Mouse (Mus musculus): ENCODE data around the gene Vangl1.

The Vangl1 gene

DNA sequence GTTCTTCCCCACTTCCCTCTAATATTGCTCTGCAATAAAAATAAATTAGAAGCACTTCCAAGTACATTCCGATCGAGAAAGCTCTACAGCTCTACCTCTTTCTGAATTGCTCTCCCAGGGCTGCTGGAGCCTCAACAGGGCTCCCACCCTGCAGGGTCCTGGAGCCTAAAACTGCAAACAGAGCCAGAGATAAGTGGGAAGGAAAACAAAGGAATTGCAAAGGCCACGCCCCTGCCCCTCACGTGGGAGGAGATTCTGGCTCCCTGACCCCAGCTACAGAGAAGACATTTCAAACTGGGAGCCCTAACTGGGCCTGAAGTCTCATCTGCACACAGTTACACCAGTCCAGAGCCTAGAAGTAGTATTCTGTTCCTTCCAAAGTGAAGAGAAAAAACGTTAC is 6.7 kb downstream of the Vangl1 start:
- no peak for DNase-seq

- no peak for DNase-seq
Observed at GRCm38 (mm10) chr3:102197152-102197551, 7.3 kb downstream of the Vangl1 start.

GRCm38 (mm10) chr3:102196166-102196565 is 8.3 kb downstream of the Vangl1 start:
- no peak for DNase-seq

DNA sequence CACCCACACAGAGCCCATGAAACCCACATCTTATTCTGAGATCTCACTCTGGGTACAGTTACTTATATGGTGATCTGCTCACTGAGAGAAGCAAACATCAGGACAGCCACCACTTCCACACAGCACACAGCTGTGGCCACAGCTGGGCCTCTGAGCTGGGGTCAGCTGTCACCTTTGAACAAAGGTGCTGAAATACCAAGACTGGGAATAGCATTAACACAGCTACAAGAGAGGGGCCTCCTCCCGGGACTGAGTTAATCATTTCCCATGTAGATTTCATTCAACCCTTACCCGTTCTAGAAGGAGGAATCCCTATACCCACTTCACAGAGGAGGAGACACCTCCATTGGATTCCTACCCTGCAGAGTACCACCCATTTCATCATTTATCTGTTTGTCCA is 8.7 kb downstream of the Vangl1 start:
- no peak for DNase-seq

- no peak for DNase-seq
Observed at GRCm38 (mm10) chr3:102194291-102195051, 10.0 kb downstream of the Vangl1 start.

DNA sequence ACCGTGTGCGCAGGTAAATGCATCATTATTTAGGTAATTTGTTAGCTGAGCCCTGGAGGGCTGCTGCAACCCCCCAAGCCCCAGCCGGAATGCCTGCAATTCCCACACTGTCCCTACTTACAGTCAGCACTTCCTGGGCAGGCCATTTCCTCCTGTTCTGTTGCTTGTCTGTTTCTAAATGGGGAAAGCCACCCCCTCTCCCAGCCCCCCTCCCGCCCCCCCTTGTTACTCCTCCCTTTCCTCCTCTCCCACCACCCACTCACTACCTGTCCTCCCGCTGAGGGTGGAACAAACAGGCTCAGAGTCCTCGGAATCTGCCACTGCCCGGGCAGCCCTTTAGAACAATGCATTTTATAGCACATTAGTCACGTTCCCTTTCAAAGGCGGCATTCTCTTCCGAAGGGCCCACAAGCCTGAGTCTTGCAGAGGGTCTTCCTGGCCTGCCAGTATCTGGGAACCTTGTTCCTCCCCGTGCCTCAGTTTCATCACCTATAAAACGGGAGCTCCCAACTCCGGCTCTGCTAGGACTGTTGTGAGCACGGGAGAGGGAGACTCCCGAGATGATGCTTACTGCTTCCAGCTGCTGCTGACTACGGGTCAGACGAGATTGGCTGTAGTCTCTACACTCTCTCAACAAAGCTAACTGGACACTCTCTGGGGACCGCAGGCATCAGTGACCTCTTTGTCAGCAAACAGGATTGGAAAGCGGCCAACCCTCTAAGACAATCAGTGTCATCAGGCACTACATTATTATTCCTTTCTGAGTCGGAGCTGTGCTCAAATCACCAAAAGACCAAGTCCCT is 10.8 kb downstream of the Vangl1 start:
- DNase-seq: no peak

DNA sequence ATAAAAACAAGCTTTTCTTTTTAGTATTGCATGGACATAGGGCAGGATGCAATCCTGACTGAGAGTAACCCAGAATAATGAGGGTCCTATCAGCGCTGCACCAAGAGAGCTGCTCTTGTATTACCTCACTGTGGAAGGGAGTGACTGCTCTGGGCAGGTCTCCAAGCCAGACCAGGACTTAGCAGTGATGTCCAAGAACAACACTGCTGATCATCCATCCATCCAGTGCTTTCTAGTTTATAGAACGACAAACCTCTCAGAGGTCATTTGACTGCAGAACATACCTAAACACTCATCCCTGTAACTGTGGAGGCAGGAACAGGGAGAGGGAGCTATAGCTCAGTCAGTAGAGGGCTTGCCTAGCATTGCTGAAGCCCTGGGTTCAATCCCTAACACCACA is 11.9 kb downstream of the Vangl1 start:
- no peak for DNase-seq

DNA sequence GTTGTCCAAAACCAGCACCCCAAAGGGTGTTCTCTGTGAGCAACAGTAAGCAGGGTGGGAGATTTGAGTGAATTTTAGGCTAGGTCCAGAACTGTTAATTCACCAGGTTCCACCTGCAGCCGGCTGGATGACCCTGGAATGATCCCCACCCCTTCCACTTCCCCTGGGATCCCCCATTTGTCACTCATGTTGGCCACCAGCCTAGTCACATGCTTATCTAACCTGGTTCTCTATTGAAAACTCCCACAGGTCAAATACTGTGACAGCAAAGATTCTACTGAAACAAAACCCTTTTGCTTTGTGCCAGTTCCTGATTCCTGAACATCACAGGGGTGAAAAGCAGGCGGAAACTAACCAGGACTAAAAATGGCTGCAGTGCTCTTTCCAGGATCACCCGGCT is 12.9 kb downstream of the Vangl1 start:
- no peak for DNase-seq

DNA sequence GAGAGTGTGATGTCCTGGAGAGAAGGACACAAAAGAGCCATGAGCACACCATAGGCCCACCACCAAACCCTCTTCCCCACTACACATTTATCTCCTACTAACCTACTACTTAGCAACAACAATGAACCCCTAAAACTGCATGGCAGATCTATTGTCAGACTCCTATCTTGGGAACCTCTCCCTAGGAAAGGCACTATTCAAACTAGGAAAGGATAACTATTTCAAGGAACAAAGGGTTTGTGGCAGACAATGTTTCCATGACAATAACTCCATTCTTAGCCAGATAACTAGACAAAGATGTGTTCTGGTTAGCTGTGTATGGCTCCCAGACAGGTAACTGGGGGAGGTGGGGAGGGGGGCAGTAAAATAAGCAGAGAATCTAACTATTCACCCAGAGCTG is 13.9 kb downstream of the Vangl1 start:
- no peak for DNase-seq

GRCm38 (mm10) chr3:102190015-102190414 is 14.5 kb downstream of the Vangl1 start:
- no peak for DNase-seq

- DNase-seq: no peak
Observed at GRCm38 (mm10) chr3:102188972-102189371, 15.5 kb downstream of the Vangl1 start.

DNA sequence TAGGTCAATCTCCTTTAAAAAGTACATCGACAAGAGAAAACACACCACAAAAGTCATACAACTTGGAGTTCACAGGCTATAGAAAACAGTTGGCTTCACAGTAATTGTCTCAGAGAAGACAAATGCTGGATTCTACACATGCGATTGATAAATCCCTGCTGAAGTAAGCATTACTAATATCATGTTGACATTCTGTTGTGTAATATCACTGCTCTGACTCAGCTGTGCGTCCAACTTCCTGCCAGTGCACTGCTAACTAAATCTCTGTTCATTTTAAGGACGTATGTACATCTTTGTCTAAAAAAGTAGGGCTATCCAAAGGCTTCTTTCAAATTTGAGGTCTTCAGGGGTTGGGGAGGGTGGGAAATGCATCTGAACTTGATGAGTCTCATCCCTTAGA is 17.1 kb downstream of the Vangl1 start:
- no peak for DNase-seq

DNA sequence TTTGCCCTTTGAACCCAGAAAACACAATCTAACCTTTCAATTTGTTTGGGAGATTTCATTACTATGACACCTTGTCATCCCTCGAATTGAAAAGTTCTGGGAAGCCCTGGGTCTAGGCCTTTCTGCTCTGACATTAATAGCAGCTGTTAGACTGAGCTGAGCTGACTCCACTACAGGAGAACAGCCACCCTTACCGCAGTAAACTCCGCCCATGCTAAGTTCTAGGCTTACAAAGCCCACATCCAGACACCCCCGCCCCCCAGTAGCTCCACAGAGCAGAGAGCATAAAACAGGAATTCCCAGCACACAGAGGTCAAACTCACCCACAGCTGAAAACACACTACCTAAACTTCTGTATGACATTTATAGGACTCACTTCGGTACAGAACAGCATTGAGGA is 19.8 kb downstream of the Vangl1 start:
- no peak for DNase-seq

DNA sequence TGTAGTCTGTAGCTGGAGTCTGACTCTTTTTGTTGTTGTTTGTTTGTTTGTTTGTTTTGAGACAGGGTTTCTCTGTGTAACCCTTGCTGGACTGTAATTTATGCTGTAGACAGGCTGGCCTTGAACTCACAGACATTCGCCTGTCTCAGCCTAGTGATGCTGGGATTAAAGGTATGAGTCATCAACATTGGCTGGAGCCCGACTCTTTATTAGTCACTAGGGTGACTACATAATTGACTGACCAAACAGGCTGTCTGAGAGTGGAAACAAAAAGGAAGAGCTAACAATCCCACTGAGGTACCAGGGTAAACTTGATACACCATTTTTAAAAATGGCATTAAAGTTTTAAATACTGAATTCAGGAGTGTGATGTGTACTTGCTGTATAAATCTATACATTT is 21.9 kb downstream of the Vangl1 start:
- DNase-seq: no peak

DNA sequence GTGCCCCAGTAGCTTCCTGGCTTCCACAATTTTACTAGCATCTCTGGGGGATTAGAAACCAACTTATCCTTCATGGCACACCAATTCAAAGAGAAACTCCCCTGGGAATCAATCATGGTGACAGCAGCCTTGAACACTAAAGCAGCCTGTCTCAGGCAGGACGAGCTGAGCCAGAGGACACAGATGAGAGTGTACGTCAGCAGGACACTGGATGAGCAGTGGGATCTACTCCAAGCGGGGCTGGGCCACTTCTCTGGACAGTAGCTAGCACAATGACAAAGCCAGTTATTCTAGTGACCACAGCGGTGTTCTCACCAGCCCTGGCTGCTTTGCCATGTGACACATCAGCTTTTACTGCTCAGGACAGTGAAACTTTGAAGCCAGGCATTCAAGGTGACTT is 23.3 kb downstream of the Vangl1 start:
- no peak for DNase-seq

DNA sequence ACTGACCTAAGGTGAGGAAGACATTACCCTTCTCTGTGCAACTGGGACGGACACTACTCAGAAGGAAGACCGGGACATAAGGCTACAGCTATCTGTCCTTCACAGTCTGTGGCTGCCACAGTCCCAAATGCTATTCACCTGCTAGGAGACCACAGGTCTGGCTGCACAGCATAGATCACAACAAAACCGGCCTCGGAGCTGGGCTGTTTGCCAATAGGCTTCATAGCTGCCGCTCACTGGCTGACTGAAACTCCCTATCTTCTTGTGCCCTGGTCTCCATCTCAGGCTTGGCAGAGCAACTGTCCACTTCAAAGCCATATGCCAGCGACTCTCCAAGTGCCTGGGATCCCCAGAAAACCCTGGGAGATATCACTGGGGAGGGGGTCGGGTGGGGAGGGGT is 23.7 kb downstream of the Vangl1 start:
- DNase-seq: no peak

DNA sequence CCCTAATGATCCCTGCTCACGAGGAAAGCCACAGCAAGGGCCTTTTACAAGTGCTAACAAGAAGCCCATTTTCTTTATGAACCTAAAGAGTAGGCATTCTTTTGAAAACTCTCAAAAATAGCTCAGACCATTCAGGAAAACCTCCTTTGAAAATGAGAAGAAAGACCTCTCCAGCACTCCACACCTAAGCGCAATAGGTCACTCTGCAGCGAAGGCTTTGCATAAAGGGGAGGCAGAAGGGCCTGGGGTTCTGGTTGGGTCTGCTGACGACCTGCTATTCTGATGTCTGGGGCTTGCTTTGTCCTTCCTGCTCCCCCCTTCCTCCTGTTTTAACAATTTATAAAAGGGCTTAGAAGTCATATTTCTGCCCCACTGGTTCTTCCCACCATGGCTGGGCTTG is 24.6 kb downstream of the Vangl1 start:
- DNase-seq: no peak

DNA sequence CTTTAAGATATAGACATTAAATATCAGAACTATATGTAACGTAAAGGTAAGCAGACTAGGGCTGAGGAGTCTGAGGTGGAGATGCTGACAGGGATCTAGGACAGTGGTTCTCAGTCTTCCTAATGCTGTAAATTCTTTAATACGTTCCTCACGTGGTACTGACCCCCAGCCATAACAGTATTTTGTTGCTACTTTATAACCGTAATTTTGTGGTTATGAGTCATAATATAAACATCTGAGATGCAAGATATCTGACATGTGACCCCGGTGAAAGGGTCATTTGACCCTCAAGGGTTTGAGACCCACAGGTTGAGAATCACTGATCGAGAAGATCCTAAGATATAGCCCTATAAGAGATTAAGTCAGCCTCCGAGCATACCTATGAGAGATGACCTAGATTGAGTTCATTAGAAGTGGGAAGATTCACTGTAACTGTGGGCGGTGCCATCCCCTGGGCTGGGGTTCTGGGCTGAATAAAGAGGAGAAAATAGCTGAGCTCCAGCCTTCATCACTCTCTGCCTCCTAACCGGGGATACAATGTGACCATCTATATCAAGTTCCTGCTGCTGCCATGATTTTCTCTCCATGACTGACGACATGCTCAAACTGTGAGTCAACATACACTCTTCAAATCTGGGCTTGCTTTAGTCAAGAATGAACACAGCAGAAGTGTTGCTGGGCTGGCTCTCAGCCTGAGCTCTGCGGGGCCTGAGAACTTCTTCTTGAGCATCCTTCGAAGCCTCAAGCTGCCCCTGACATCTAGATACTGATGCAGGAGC is 26.5 kb downstream of the Vangl1 start:
- DNase-seq: no peak

DNA sequence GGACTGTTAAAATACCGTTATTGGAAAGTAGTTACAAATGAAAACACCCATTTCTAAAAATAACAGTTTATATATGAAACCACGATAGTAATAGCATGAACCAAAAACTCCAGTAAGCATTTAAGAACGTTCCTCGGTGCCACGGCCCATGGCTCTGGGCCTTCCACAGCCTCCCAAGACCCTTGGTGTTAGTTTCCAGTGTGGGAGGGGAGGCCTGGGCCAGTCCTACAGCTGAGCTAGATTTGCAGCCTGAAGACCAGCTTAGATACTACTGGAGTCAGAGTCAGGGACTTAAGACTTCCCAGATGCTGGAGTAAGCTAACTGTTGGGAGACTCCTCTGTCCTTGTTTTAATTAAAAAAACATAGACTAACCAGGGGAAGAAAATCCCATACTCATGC is 28.4 kb downstream of the Vangl1 start:
- DNase-seq: no peak

DNA sequence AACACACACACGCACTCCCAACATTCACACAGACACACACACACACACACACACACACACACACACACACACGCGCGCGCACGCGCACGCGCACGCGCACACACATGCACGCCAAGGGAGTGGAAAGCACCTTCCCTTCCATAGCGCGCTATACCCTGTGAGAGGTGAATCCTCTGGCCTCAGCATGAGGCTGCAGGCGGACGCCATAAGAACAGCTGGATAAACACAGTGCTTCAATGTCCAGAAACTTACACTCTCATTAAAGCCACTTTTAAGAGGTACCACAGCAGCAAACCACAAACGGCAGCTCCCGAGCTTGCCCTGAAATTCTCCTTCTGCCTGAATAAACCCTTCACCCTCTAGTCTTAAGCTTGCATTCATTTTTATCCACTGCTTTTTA is 28.8 kb downstream of the Vangl1 start:
- DNase-seq: no peak

- DNase-seq: no peak
Observed at GRCm38 (mm10) chr3:102174118-102174865, 30.2 kb downstream of the Vangl1 start.

- DNase-seq: peak; percentile 93
Observed at GRCm38 (mm10) chr3:102169197-102169905, 35.1 kb downstream of the Vangl1 start.
